Mouse (Mus musculus) myocyte (in vitro differentiated cells): ENCODE data around the gene Hba-x.

ENCODE experiments used
- E2F4 ChIP-seq: IDR thresholded peaks from one replicate; pipeline ENCODE4 v1.6.1; 2011; ENCODE audit warnings: mild to moderate bottlenecking, control low read depth, moderate library complexity; ENCODE audit not compliant: insufficient read depth
- MAX ChIP-seq: IDR thresholded peaks from one replicate; pipeline ENCODE4 v1.6.1; 2011; ENCODE audit warnings: low read depth, mild to moderate bottlenecking, control low read depth
- MYOD1 ChIP-seq, 3 experiments: IDR thresholded peaks; one replicate each; pipeline ENCODE4 v1.6.1; 2011; ENCODE audit warnings: control low read depth in 2 of 3, low read depth in 2 of 3, mild to moderate bottlenecking in 2 of 3, moderate library complexity in 1 of 3; ENCODE audit not compliant: insufficient read length in 2 of 3, control insufficient read depth in 1 of 3
- MYOG ChIP-seq, 3 experiments: IDR thresholded peaks; one replicate each; pipeline ENCODE4 v1.6.1; 2011; ENCODE audit warnings: control low read depth in 2 of 3, low read depth in 2 of 3, mild to moderate bottlenecking in 2 of 3; ENCODE audit not compliant: insufficient read length in 2 of 3, control insufficient read depth in 1 of 3, insufficient read depth in 1 of 3
- POLR2A ChIP-seq: IDR thresholded peaks from one replicate; pipeline ENCODE4 v1.6.1; 2011; ENCODE audit warnings: low read depth, mild to moderate bottlenecking, control low read depth, moderate library complexity; ENCODE audit not compliant: insufficient read length
- POLR2AphosphoS2 ChIP-seq: IDR thresholded peaks from one replicate; pipeline ENCODE4 v1.6.1; 2011; ENCODE audit warnings: low read depth, control low read depth; ENCODE audit not compliant: insufficient read length
- SRF ChIP-seq: IDR thresholded peaks from one replicate; pipeline ENCODE4 v1.6.1; 2011; ENCODE audit warnings: low read depth; ENCODE audit not compliant: control insufficient read depth, insufficient read length
- TCF12 ChIP-seq: IDR thresholded peaks from one replicate; pipeline ENCODE4 v1.6.1; 2011; ENCODE audit warnings: mild to moderate bottlenecking, control low read depth; ENCODE audit not compliant: poor library complexity, insufficient read depth, severe bottlenecking
- TCF3 ChIP-seq: IDR thresholded peaks from one replicate; pipeline ENCODE4 v1.6.1; 2011; ENCODE audit warnings: low read depth, control low read depth; ENCODE audit not compliant: insufficient read length
- USF1 ChIP-seq: IDR thresholded peaks from one replicate; pipeline ENCODE4 v1.6.1; 2011; ENCODE audit warnings: low read depth, mild to moderate bottlenecking, control low read depth, moderate library complexity

- TF ChIP-seq POLR2A, result no peak
- no peak for TF ChIP-seq MYOD1 (IDR thresholded peaks at IDR 0.05; ENCODE audit: control insufficient read depth in 1 of 3, insufficient read length in 2 of 3, low read depth in 2 of 3)
- TF ChIP-seq SRF, result no peak
- no peak for TF ChIP-seq MYOG (IDR thresholded peaks at IDR 0.05; ENCODE audit: control insufficient read depth in 1 of 3, insufficient read depth in 1 of 3, insufficient read length in 2 of 3, low read depth in 2 of 3)
- TF ChIP-seq MAX, result no peak
- TF ChIP-seq POLR2AphosphoS2, result no peak
- no peak for TF ChIP-seq TCF3
- no peak for TF ChIP-seq USF1
- TF ChIP-seq E2F4, result no peak
- no peak for TF ChIP-seq TCF12
Observed at GRCm38 (mm10) chr11:32303455-32303854, 27.3 kb downstream of the Hba-x start.
